Mouse (Mus musculus) C2C12 (cell line): Measurements from ENCODE around the gene Gm43518.

Experiments used
- CEBPB ChIP-seq: IDR thresholded peaks from one replicate; pipeline ENCODE4 v1.6.1; 2011; ENCODE audit warnings: low read depth, mild to moderate bottlenecking, control low read depth, moderate library complexity
- CTCF ChIP-seq: IDR thresholded peaks from one replicate; pipeline ENCODE4 v1.5.1; 2011; ENCODE audit not compliant: control insufficient read depth, insufficient read depth, insufficient read length
- FOSL1 ChIP-seq: IDR thresholded peaks from one replicate; pipeline ENCODE4 v1.8.0; 2011; ENCODE audit warnings: mild to moderate bottlenecking, low read length; ENCODE audit not compliant: poor library complexity, insufficient read depth, severe bottlenecking
- MAX ChIP-seq: IDR thresholded peaks from one replicate; pipeline ENCODE4 v1.6.1; 2011; ENCODE audit warnings: mild to moderate bottlenecking, control low read depth
- MYOD1 ChIP-seq: IDR thresholded peaks from one replicate; pipeline ENCODE4 v1.6.1; 2011; ENCODE audit warnings: low read depth; ENCODE audit not compliant: control insufficient read depth, insufficient read length
- MYOG ChIP-seq: IDR thresholded peaks from one replicate; pipeline ENCODE4 v1.6.1; 2011; ENCODE audit not compliant: control insufficient read depth, insufficient read length; ENCODE audit errors: extremely low read depth
- USF1 ChIP-seq: IDR thresholded peaks from one replicate; pipeline ENCODE4 v1.6.1; 2011; ENCODE audit warnings: low read depth, mild to moderate bottlenecking, control low read depth, moderate library complexity

DNA sequence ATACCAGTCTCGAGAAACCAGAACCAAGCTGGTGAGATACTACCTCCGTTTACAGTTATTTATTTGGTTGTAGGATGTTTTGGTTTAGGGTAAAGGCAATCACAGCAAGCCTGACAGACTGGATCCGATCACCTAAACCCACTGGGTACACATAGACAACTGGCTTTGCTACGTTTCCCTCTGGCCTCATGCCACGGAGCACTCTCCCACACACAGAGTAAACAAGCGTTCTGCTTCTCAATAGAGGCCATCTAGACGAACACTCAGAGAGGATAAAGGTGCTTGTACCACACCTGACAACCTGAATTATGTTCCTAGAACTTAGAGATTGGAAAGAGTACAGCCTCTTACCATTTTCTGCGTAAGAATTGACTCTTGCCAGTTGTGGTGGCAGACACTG is 32.9 kb downstream of the Gm43518 start:
- no peak for TF ChIP-seq CTCF
- TF ChIP-seq MAX, result no peak
- no peak for TF ChIP-seq FOSL1
- TF ChIP-seq CEBPB, result no peak
- no peak for TF ChIP-seq USF1
- TF ChIP-seq MYOD1, result no peak
- no peak for TF ChIP-seq MYOG
